Mouse (Mus musculus) monocyte, adult 5-6 weeks (primary cell): Measurements from ENCODE around the gene Cdh15. TPM values are rescaled to one million over a fixed set of nuclear protein-coding genes. Genes with fewer than 3 reads are reported as not detected.

Source experiments
- ATAC-seq: fragments of 153-309, 156-312 bp; replicated peaks from 2 replicates; pipeline ENCODE4 v1.8.0; 2017; ENCODE audit warnings: mild to moderate bottlenecking; ENCODE audit not compliant: low TSS enrichment, insufficient number of reproducible peaks, severe bottlenecking, poor library complexity, low FRiP score
- total RNA-seq: library from RNA; stranded (forward); fragments of 200-1000, 200-491, 200-594 nt; gene quantifications from 3 replicates; pipeline ENCODE4 v1.2.3, GENCODE M21; 2017

The Cdh15 gene
- total RNA-seq, 1 experiment from 2014 or later = not detected

GRCm38 (mm10) chr8:122871663-122872062 is 23.9 kb downstream of the Cdh15 start:
- no peak for ATAC-seq

- ATAC-seq = no peak
Measured at GRCm38 (mm10) chr8:122873171-122873570, 25.4 kb downstream of the Cdh15 start.

GRCm38 (mm10) chr8:122875186-122875585 is 27.4 kb downstream of the Cdh15 start:
- no peak for ATAC-seq

GRCm38 (mm10) chr8:122878231-122878630 is 30.5 kb downstream of the Cdh15 start:
- no peak for ATAC-seq

- ATAC-seq = no peak
Measured at GRCm38 (mm10) chr8:122880302-122880701, 32.5 kb downstream of the Cdh15 start.

GRCm38 (mm10) chr8:122883671-122884070 is 35.9 kb downstream of the Cdh15 start:
- no peak for ATAC-seq

GRCm38 (mm10) chr8:122891440-122891839 is 43.7 kb downstream of the Cdh15 start:
- no peak for ATAC-seq

GRCm38 (mm10) chr8:122893451-122893850 is 45.7 kb downstream of the Cdh15 start:
- no peak for ATAC-seq

- ATAC-seq = no peak
Measured at GRCm38 (mm10) chr8:122896317-122896716, 48.6 kb downstream of the Cdh15 start.

GRCm38 (mm10) chr8:122897200-122897599 is 49.4 kb downstream of the Cdh15 start:
- no peak for ATAC-seq

- ATAC-seq = no peak
Measured at GRCm38 (mm10) chr8:122898018-122898417, 50.3 kb downstream of the Cdh15 start.

GRCm38 (mm10) chr8:122898473-122898872 is 50.7 kb downstream of the Cdh15 start:
- ATAC-seq = peak; percentile 20; the same call in 1 of the 2 replicates

GRCm38 (mm10) chr8:122899085-122899484 is 51.3 kb downstream of the Cdh15 start:
- ATAC-seq = no peak

- no peak for ATAC-seq
Measured at GRCm38 (mm10) chr8:122901476-122901875, 53.7 kb downstream of the Cdh15 start.

GRCm38 (mm10) chr8:122901892-122902515 is 54.2 kb downstream of the Cdh15 start:
- ATAC-seq = no peak

- ATAC-seq = no peak
Measured at GRCm38 (mm10) chr8:122902581-122902980, 54.8 kb downstream of the Cdh15 start.

- no peak for ATAC-seq
Measured at GRCm38 (mm10) chr8:122903002-122903401, 55.2 kb downstream of the Cdh15 start.

GRCm38 (mm10) chr8:122904496-122904895 is 56.7 kb downstream of the Cdh15 start:
- no peak for ATAC-seq

GRCm38 (mm10) chr8:122905346-122905745 is 57.6 kb downstream of the Cdh15 start:
- no peak for ATAC-seq

GRCm38 (mm10) chr8:122906463-122907021 is 58.8 kb downstream of the Cdh15 start:
- ATAC-seq = peak; percentile 69

- ATAC-seq = no peak
Measured at GRCm38 (mm10) chr8:122912150-122912549, 64.4 kb downstream of the Cdh15 start.
